Mouse (Mus musculus): ENCODE measurements around the gene Bdnf.

Bdnf gene

DNA sequence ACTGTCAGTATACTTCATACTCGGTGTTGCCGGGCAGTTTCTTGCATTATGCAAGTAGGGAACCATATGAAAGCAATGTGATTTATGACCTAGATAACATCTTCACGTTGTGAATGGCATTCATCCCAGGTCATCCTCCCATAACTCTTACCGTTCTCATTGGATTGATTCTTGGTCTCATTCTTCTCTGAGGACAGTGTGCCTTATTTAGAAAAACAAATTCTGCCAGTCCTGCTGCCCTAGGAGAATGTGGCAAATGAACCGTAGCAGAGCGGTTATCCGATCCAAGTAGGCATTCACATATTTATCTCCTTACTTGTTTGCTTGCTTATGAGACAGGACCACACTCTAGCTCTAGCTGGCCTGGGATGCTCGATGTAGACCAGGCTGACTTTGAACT, 32.0 kb downstream of the Bdnf start:
- no peak for DNase-seq (ENCODE audit: low spot score)

DNA sequence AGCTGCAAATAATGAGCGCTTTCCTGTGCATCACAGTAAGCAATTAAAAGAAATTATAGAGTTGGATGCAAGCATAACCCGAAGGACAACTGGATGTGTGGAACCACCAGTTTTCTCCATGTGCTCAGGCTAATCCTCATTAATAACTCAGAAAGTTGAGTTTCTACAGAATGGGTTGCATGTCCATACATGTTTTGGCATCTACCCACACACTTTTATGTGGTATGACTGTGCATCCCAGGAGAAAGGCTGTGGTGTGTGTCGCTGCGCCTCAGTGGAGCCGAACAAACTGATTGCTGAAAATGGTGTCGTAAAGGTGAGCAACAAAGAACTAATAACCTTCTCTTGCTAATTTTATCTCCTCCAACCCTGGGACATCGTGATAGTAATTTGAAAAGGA, 34.8 kb downstream of the Bdnf start:
- DNase-seq (ENCODE audit: low spot score) = no peak

DNA sequence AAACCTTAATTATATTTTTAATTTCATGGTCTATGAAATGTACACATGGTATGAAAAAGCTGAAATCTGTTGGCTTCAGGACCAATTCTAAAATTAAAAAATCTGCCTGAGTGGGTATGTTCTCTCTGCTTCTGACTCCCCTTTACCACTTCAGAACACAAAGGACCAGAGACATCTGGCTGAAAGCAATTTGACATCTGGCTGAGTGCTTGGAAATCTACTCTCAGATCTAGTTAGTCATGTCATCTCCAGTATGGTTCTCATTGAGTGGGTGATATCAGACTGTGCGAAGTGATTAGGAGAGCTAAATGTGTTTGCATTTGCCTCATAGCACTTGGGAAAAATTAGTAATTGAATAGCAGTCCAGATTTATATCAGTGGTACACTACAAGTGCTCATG, 36.5 kb downstream of the Bdnf start:
- DNase-seq (ENCODE audit: low spot score) = no peak

DNA sequence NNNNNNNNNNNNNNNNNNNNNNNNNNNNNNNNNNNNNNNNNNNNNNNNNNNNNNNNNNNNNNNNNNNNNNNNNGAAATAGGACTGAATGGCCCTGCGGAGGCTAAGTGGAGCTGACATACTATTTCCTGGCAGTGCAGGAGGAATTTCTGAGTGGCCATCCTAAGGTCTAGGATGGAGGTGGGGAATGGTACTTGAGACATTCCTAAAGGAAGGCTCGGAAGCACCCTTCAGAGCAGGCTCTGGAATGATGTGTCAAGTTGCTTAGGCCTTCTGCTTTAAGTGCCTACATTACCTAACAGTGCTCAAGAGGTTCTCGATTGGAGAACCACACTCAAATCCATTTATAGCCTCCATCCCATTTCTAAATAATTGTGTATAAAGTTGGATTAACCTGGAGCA, 50.8 kb downstream of the Bdnf start:
- no peak for DNase-seq (ENCODE audit: low spot score)

GRCm38 (mm10) chr2:109725831-109726230, 51.3 kb downstream of the Bdnf start:
- DNase-seq (ENCODE audit: low spot score) = no peak

- no peak for DNase-seq (ENCODE audit: low spot score)
These were observed 54.7 kb downstream of the Bdnf start for GRCm38 (mm10) chr2:109729221-109729620.

DNA sequence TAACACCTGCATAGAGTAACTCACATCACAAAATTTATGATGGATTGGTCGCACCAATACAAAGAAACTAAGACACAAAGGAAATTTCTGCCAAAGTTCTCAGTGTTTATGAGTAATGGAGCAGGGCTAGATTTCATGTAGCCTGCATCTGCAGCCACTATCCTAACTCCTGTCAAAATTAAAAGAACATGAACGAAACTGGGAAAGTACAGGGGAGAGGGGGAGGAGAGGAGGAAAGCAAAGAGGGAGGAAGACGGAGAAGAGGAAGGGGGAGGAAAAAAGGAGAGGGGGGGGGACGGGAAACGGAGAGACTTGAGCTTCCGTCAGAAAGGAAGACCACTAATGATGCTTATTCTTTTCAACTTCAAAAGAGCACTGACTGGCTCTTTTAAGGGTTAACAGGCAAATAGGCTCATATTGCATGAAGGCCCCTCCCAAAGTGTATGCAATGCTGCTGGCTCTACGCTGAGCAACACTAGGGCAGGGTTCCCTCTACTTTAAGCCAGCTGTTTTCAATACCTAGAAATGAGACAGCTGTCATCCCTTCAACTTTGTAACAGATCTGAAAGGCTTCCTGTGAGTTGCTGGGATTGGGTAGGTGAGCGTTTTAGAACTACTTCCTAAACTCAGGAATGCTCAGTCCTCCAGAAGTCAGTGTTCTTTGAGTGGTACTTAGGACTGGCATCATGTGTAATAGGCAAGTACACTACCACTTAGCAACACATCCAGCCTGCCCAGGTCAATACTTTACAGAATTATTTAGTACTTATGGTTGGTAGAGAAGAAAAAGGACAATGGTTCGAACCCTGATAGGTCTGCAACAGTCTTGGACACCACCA, 58.9 kb downstream of the Bdnf start:
- no peak for DNase-seq (ENCODE audit: low spot score)

- DNase-seq (ENCODE audit: low spot score) = no peak
These were observed 59.7 kb downstream of the Bdnf start for GRCm38 (mm10) chr2:109734228-109734627.

GRCm38 (mm10) chr2:109734666-109735065, 60.2 kb downstream of the Bdnf start:
- DNase-seq (ENCODE audit: low spot score) = no peak

DNA sequence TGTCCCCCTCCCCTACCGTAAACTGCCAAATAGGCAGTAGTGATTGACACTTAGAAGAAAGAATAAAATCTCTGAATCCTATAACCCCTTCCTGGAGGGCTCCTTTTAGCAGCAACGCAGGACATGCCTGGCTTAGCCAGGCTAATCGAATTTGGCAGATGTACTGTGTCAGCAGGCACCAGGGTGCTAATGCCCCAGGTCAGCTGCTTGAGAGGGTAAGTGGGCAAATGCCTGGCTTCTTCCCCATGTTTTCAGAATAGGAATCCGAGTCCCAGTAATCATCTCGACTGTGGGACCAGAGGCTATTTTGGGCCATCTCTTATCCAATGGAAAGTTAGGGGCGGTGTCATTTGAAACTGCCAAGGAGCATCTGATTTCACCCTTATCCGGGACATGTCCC, 60.8 kb downstream of the Bdnf start:
- no peak for DNase-seq (ENCODE audit: low spot score)

- DNase-seq (ENCODE audit: low spot score) = no peak
These were observed 61.8 kb downstream of the Bdnf start for GRCm38 (mm10) chr2:109736306-109736705.

DNA sequence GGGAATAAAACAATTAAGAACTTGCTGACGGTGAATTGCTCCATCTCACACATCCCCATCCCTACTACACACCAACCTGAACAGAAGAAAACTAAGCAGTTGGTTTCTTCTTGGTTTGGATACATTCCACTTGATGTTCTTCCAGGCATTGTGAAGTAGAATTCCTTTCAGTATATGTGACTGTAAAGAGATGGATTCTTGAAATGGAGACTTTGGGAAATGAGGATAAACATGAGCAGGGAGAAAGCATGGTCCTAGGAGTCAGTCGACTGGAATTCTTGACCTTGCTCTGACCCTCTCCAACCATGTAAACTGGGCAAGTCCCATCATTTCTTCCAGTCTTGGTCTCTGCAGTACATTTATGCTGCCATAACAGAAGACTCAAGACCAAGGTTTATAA, 63.8 kb downstream of the Bdnf start:
- no peak for DNase-seq (ENCODE audit: low spot score)

GRCm38 (mm10) chr2:109743208-109743960, 68.9 kb downstream of the Bdnf start:
- DNase-seq (ENCODE audit: low spot score) = no peak

GRCm38 (mm10) chr2:109746223-109746622, 71.7 kb downstream of the Bdnf start:
- no peak for DNase-seq (ENCODE audit: low spot score)

DNA sequence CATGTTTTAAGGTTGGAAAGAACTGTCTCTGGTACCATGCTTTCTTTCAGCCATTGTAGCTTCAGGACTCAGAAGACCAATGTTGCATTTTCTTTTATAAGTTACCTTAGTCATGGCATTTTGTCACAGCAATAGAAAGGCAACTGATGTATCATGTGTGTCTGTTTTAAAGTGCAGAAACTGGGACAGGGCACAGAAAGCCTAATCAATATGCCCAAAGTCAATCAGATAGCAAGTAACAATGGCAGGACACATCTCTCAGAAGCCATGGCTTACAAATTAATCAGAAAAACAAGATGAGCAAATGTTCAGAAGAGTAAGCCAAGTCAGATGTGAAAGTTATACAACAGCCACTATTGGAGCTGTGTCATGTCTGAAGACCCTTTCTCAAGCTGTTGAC, 73.9 kb downstream of the Bdnf start:
- no peak for DNase-seq (ENCODE audit: low spot score)

DNA sequence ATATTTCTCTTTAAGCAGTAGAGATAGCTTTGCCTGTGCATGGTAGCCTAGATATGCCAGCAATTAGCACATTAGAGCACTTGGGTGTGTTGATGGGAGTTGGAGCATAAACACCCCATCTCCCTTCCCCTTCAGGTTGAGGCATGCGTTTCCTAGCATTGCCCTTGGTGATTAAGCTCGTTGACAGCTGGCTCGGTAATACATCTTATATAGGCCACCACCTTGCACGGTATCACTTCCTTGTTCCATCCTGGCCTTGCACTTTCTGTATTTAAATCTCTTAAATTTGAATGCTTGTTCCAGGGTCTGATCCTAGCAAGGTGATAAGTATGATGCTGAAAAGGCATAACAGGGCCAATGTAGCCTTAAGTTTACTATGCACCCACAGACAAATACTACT, 74.3 kb downstream of the Bdnf start:
- no peak for DNase-seq (ENCODE audit: low spot score)

DNA sequence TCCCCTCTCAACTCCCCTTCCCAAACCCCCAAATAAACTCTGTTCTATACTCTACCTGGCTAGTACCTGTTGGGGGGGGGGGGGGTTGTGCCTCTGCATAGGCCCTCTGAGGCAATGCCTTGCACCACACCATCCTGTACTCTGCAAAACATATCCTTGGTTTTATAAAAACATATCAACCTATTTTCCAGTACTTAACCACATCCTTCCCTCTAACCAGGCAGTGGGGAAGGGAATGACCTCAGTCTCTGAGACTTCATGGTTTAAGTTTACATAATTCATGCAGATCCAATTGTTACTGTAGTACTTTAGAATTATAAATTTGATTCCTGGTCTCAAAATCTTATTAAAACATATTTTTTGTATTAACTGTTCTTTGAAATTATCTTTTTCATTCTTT, 75.5 kb downstream of the Bdnf start:
- no peak for DNase-seq (ENCODE audit: low spot score)

GRCm38 (mm10) chr2:109750484-109750883, 76.0 kb downstream of the Bdnf start:
- no peak for DNase-seq (ENCODE audit: low spot score)

DNA sequence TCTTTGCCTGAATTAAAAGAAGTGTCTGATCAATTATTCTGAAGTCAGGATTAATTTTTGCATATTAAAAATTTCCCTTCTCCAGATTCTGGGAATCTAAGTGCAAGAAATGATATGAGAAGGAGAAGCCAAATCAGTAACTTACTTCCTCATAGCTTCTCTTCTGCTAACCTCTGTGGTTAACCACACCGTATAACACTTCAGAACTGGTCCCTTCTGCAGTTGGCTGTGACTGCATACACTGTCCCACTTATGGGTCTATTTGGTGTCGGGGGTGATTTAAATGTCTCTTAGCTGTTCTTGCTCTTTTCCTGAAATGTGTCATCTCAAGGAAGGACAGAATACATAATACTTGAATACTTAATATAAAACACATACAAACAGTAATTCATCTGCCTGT, 81.8 kb downstream of the Bdnf start:
- no peak for DNase-seq (ENCODE audit: low spot score)

GRCm38 (mm10) chr2:109766772-109767171, 92.3 kb downstream of the Bdnf start:
- DNase-seq (ENCODE audit: low spot score) = no peak

- no peak for DNase-seq (ENCODE audit: low spot score)
These were observed 94.3 kb downstream of the Bdnf start for GRCm38 (mm10) chr2:109768814-109769213.

- DNase-seq (ENCODE audit: low spot score) = no peak
These were observed 101.9 kb downstream of the Bdnf start for GRCm38 (mm10) chr2:109776374-109776773.
